Mouse (Mus musculus): ENCODE results near the gene Utrn. TPM values are rescaled to one million over a fixed set of nuclear protein-coding genes. Genes with fewer than 3 reads are reported as not detected.

Utrn gene
- polyA plus RNA-seq, 1 experiment from 2014 or later, result 76.0 TPM

DNA sequence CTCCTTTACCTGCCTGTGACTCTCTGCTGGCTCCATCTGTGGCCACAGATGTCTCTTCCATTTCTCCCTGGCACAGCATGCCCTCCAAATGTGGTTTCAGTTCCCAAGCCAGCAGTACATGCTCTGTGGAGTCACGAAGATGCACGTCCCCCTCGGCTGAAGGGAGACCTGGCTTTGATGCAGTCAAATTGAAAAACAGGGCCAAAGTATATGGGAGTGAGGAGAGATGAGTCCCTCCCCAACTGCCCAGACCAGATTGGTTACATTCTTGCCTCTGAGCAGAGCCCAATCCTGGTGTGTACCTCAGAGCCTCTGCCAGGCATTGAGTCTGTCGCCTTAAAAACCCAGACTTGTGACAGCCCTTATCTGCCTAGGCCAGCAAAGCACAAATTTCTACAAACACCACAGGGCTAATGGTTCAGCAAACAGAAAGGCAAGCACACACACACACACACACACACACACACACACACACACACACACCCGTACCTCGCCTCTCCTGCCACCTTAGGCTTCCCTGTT, 42.3 kb downstream of the Utrn start:
- peak overlapping the region; percentile 33; the same call in 1 of the 2 replicates for H3K27ac ChIP-seq (ENCODE audit: low read length)
- WGBS, result 46% methylated on average over 6 of the region's 6 CpGs
- ATAC-seq (ENCODE audit: low FRiP score, low TSS enrichment), result peak; percentile 37; the same call in 1 of the 2 replicates

DNA sequence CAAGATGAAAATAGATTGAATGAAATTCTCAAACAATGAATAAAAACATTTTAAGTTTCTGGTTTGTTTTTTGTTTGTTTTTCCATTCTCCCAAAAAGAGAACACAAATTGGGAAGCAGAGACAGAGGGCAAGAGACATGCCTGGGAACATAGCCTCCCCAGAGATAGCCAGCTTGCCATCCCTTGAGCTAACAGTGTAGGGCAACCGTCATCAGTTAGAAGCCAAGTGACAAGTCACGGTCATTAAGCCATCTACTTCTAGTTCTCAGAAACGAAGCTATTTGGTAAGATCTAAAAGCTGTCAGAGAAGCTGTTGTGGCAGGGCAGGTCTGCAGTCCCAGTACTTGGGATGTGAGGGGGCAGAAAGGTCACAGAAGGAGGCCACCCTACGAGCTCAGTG, 44.8 kb downstream of the Utrn start:
- Histone ChIP-seq H3K9ac (replicated peaks; ENCODE audit: low read length) (no peak overlapping the region), H3K4me2 (replicated peaks; ENCODE audit: low read depth, low read length) (no peak overlapping the region), H3K36me3 (ENCODE audit: insufficient read depth, low read length) (no peaks in the 10 kb centered on the region), H3K9me3 (ENCODE audit: low read length) (no peaks in the 10 kb centered on the region), H3K4me1 (ENCODE audit: insufficient read depth, low read length) (peaks cover 28% of the 10 kb centered on the region), H3K4me3 (ENCODE audit: low read length) (no peak overlapping the region), H3K27me3 (ENCODE audit: insufficient read depth, low read length) (no peaks in the 10 kb centered on the region), H3K27ac (ENCODE audit: low read length) (no peak overlapping the region)
- ATAC-seq (ENCODE audit: low FRiP score, low TSS enrichment), result no peak
- 29% methylated on average over 4 of the region's 4 CpGs for WGBS

More for the DNA sequence above, 42.3 kb downstream of the Utrn start:
- no peaks in the 10 kb centered on the region for H3K36me3 ChIP-seq (ENCODE audit: insufficient read depth, low read length)
- H3K4me3 ChIP-seq (ENCODE audit: low read length), result no peak overlapping the region
- no peaks in the 10 kb centered on the region for H3K9me3 ChIP-seq (ENCODE audit: low read length)
- no peaks in the 10 kb centered on the region for H3K27me3 ChIP-seq (ENCODE audit: insufficient read depth, low read length)
- no peak overlapping the region for H3K4me2 ChIP-seq (replicated peaks; ENCODE audit: low read depth, low read length)
- no peak overlapping the region for H3K9ac ChIP-seq (replicated peaks; ENCODE audit: low read length)
- peaks cover 28% of the 10 kb centered on the region for H3K4me1 ChIP-seq (ENCODE audit: insufficient read depth, low read length)

DNA sequence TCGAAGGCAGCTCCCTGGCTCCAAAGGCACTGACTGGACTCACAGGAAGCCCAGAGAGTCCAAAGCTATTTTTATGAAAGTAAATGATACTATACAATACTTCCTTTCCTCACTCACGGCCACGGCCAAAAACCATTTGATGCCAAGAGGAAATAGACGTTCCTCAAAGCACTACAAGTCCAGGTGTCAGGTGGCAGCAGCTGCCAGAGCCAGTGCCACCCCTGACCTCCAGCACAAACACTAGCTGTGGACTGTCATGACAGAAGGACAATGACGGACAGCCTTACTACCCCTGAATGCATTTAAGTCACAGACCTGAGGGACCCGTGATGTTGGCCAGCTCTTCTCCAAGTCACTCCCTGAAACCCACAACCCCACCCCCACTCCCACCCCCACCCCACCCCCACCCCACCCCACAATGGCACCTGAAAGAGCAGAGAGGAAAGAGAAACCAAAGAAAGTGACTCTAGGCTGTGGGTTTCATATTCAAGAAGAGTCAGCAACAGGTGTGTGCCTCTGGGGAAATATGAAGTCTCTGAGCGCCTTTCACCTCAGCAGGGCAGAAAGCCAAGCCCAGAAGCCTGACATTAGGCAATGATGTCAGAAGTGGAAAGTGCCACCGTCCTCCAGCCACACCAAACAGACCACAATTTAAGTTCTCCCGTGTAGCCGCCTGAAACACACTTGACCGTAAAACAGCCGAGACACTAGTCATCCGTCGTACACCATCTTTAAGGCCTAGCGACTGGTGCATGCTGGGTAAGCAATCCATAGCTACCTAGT, 45.5 kb downstream of the Utrn start:
- Histone ChIP-seq H3K4me1 (ENCODE audit: insufficient read depth, low read length) (peaks cover 28% of the 10 kb centered on the region), H3K36me3 (ENCODE audit: insufficient read depth, low read length) (no peaks in the 10 kb centered on the region), H3K4me2 (replicated peaks; ENCODE audit: low read depth, low read length) (no peak overlapping the region), H3K4me3 (ENCODE audit: low read length) (no peak overlapping the region), H3K27ac (ENCODE audit: low read length) (no peak overlapping the region), H3K9ac (replicated peaks; ENCODE audit: low read length) (no peak overlapping the region), H3K9me3 (ENCODE audit: low read length) (no peaks in the 10 kb centered on the region), H3K27me3 (ENCODE audit: insufficient read depth, low read length) (no peaks in the 10 kb centered on the region)
- WGBS, result 51% methylated on average over 15 of the region's 15 CpGs
- ATAC-seq (ENCODE audit: low FRiP score, low TSS enrichment), result peak; percentile 52; the same call in 1 of the 2 replicates

DNA sequence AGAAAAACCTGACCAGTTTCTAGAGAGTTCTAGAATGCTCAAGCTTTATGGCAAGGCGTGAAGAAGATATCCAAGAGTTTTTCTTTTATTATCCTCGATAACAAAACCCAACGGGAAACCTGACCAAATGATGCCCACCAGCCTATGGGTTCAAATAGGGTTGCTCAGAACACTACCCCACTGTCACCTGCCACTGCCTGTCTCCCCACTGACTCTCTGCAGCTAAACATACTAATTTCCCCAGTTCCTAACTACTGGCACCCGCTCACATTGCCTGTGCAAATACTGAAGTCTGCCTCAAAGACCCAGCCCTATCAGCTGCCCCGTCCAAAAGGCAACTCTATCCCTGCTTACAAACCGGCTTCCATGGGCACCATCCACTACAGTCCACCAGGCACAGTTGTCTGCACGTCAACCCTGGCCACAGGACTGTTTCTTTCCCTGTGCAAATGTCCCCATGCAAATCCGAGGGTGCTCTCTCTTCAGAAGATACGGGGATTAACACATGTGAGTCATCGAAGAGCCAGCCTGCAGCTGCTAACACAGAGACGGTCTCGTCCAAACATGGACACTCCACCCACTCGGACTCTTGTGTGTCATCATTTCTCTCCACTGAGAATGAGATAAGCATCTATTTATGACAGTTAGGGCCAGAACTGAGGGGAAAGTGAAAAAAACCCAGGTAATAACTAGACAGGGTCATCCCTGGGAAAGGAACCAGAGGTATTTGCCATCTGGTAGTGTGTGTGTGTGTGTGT, 48.0 kb downstream of the Utrn start:
- no peak overlapping the region for H3K4me2 ChIP-seq (replicated peaks; ENCODE audit: low read depth, low read length)
- H3K9me3 ChIP-seq (ENCODE audit: low read length), result no peaks in the 10 kb centered on the region
- H3K9ac ChIP-seq (replicated peaks; ENCODE audit: low read length), result no peak overlapping the region
- 89% methylated on average over 13 of the region's 13 CpGs for WGBS
- H3K27me3 ChIP-seq (ENCODE audit: insufficient read depth, low read length), result no peaks in the 10 kb centered on the region
- no peak for ATAC-seq (ENCODE audit: low FRiP score, low TSS enrichment)
- no peaks in the 10 kb centered on the region for H3K36me3 ChIP-seq (ENCODE audit: insufficient read depth, low read length)
- no peak overlapping the region for H3K27ac ChIP-seq (ENCODE audit: low read length)
- H3K4me3 ChIP-seq (ENCODE audit: low read length), result no peak overlapping the region
- peaks cover 18% of the 10 kb centered on the region for H3K4me1 ChIP-seq (ENCODE audit: insufficient read depth, low read length)

DNA sequence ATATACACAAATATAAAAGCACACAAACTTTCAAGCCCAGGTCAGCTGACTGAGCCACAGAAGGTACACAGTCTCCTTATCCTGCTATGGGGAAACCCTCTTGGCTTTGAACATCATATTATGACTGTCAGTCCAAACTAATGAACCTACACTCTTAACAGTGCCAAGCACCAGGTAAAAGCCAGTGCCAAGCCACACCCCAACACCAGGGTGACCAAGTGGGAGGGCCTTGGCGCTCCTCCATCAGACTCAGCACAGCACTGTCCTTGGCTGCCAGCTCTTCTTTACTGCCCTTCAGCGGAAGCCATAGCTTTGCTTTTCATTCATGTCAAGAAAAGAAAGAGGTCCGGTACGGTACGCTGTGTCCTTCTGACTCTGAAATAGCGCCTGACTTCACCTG, 51.8 kb downstream of the Utrn start:
- H3K4me3 ChIP-seq (ENCODE audit: low read length), result no peak overlapping the region
- no peak overlapping the region for H3K9ac ChIP-seq (replicated peaks; ENCODE audit: low read length)
- no peaks in the 10 kb centered on the region for H3K9me3 ChIP-seq (ENCODE audit: low read length)
- no peak overlapping the region for H3K27ac ChIP-seq (ENCODE audit: low read length)
- H3K36me3 ChIP-seq (ENCODE audit: insufficient read depth, low read length), result no peaks in the 10 kb centered on the region
- peaks cover 7% of the 10 kb centered on the region for H3K4me1 ChIP-seq (ENCODE audit: insufficient read depth, low read length)
- no peak for ATAC-seq (ENCODE audit: low FRiP score, low TSS enrichment)
- H3K27me3 ChIP-seq (ENCODE audit: insufficient read depth, low read length), result no peaks in the 10 kb centered on the region
- no peak overlapping the region for H3K4me2 ChIP-seq (replicated peaks; ENCODE audit: low read depth, low read length)
- WGBS, result 86% methylated on average over 6 of the region's 6 CpGs

DNA sequence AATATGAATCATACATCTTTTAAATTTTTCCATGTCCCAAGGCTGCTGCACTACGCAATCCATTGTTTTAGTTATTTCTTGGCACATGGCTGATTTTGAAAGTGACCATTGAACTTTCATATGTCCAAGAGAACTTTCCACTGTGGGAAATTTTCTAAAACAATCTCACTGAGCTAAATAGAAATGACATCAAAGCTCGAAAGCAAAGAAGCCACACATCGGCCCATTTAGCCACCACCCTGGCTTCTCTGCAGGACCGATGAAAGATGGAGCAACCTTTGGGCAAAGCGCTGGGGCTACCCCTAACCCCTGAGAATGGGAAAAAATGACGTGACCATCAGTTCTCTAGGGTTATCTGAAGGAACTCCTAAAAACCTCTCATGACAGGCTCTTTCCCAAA, 52.6 kb downstream of the Utrn start:
- Histone ChIP-seq H3K27me3 (ENCODE audit: insufficient read depth, low read length) (no peaks in the 10 kb centered on the region), H3K9ac (replicated peaks; ENCODE audit: low read length) (no peak overlapping the region), H3K9me3 (ENCODE audit: low read length) (no peaks in the 10 kb centered on the region), H3K36me3 (ENCODE audit: insufficient read depth, low read length) (no peaks in the 10 kb centered on the region), H3K4me2 (replicated peaks; ENCODE audit: low read depth, low read length) (no peak overlapping the region), H3K4me3 (ENCODE audit: low read length) (no peak overlapping the region), H3K4me1 (ENCODE audit: insufficient read depth, low read length) (peaks cover 12% of the 10 kb centered on the region), H3K27ac (ENCODE audit: low read length) (no peak overlapping the region)
- no peak for ATAC-seq (ENCODE audit: low FRiP score, low TSS enrichment)
- WGBS, result 91% methylated on average over 6 of the region's 6 CpGs

DNA sequence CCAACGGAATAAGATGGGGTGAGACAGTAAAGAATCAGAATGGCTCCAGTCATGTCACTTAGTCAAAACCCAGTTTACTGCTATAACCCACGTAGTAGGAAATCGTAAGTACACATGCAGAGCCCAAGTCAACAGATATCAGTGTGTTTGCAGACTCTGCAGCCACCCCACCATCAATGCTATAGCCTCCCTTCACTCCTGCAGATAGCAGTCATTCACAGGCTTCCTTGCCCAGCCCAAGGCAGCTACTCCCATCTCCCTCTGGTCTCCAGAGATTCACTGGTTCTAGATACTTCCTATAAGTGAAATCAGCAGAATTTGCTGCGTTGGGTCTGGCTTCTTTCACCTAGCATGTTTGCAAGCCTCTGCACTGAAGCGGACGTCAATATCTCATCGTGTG, 54.8 kb downstream of the Utrn start:
- ATAC-seq (ENCODE audit: low FRiP score, low TSS enrichment), result no peak
- no peak overlapping the region for H3K9ac ChIP-seq (replicated peaks; ENCODE audit: low read length)
- H3K4me1 ChIP-seq (ENCODE audit: insufficient read depth, low read length), result peaks cover 28% of the 10 kb centered on the region
- no peak overlapping the region for H3K27ac ChIP-seq (ENCODE audit: low read length)
- H3K4me2 ChIP-seq (replicated peaks; ENCODE audit: low read depth, low read length), result no peak overlapping the region
- no peak overlapping the region for H3K4me3 ChIP-seq (ENCODE audit: low read length)
- H3K9me3 ChIP-seq (ENCODE audit: low read length), result no peaks in the 10 kb centered on the region
- H3K36me3 ChIP-seq (ENCODE audit: insufficient read depth, low read length), result no peaks in the 10 kb centered on the region
- WGBS, result 91% methylated on average over 7 of the region's 7 CpGs
- H3K27me3 ChIP-seq (ENCODE audit: insufficient read depth, low read length), result no peaks in the 10 kb centered on the region

DNA sequence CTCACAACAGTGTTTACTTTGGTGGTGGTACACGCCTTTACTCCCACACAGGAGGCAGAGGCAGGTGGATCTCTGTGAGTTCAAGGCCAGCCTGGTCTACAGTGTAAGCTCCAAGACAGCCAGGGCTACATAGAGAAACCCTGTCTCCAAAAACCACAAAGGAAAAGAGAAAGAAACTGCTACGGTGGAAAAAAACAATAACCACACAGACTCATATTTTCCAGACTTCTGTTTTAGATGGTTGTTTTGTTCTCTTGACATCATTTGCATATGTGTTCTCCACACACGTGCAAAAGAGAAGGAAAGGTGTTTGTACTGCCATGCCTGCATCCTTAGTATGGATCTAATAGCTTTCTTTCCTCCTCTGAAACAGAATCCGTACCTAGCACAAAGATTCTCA, 55.3 kb downstream of the Utrn start:
- H3K27ac ChIP-seq (ENCODE audit: low read length), result no peak overlapping the region; the same call in 1 of the 2 replicates

DNA sequence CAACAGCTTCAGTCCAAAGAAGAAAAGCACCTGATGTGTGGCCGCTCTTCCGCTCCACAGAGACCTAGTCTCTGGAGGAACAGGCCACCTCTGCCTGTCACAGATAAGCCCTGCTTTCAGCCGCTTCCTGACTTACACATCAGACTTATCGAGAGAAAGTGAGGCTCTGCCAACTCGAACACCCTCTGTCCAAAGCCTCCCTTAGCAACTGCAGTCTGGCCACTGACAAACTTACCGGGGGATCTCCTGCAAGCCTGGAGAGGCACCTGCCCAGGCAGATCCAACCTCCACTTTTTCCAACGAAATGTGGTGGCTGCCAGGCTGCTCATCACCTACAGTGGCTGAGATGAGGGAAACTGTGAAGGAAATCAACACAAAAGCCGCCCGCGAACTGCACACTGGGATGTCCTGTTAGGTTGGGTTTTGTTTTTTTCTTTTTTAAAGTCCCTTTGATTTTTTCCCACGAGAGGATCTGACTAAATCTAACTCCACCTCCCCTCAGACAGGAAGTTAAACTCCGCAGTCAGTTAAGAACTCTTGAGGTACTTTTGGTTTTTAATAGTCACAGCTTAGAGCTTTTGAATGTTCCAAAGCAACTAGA, 55.9 kb downstream of the Utrn start:
- peaks cover 38% of the 10 kb centered on the region for H3K4me1 ChIP-seq (ENCODE audit: insufficient read depth, low read length)
- no peaks in the 10 kb centered on the region for H3K27me3 ChIP-seq (ENCODE audit: insufficient read depth, low read length)
- no peaks in the 10 kb centered on the region for H3K9me3 ChIP-seq (ENCODE audit: low read length)
- peak overlapping the region; percentile 9; the same call in 1 of the 2 replicates for H3K4me2 ChIP-seq (replicated peaks; ENCODE audit: low read depth, low read length)
- peak overlapping the region; percentile 23; the same call in 1 of the 2 replicates for H3K9ac ChIP-seq (replicated peaks; ENCODE audit: low read length)
- peak overlapping the region; percentile 32; the same call in 1 of the 2 replicates for H3K27ac ChIP-seq (ENCODE audit: low read length)
- H3K36me3 ChIP-seq (ENCODE audit: insufficient read depth, low read length), result no peaks in the 10 kb centered on the region
- H3K4me3 ChIP-seq (ENCODE audit: low read length), result peak overlapping the region; percentile 1; the same call in 1 of the 2 replicates
- no peak for ATAC-seq (ENCODE audit: low FRiP score, low TSS enrichment)
- 64% methylated on average over 12 of the region's 12 CpGs for WGBS

More for the DNA sequence above, 55.3 kb downstream of the Utrn start:
- no peak for ATAC-seq (ENCODE audit: low FRiP score, low TSS enrichment)
- H3K4me3 ChIP-seq (ENCODE audit: low read length), result no peak overlapping the region
- peaks cover 32% of the 10 kb centered on the region for H3K4me1 ChIP-seq (ENCODE audit: insufficient read depth, low read length)
- H3K4me2 ChIP-seq (replicated peaks; ENCODE audit: low read depth, low read length), result no peak overlapping the region
- no peaks in the 10 kb centered on the region for H3K9me3 ChIP-seq (ENCODE audit: low read length)
- WGBS, result 91% methylated on average over 4 of the region's 4 CpGs
- H3K9ac ChIP-seq (replicated peaks; ENCODE audit: low read length), result no peak overlapping the region
- no peaks in the 10 kb centered on the region for H3K27me3 ChIP-seq (ENCODE audit: insufficient read depth, low read length)
- no peaks in the 10 kb centered on the region for H3K36me3 ChIP-seq (ENCODE audit: insufficient read depth, low read length)

All from kidney, embryonic 16.5 days (tissue).